Mouse (Mus musculus): ENCODE measurements around the gene Lmx1b. TPM values are rescaled to one million over a fixed set of nuclear protein-coding genes. Genes with fewer than 3 reads are reported as not detected.

The Lmx1b gene
- polyA plus RNA-seq, 1 experiment from 2014 or later, result 9.3 TPM

DNA sequence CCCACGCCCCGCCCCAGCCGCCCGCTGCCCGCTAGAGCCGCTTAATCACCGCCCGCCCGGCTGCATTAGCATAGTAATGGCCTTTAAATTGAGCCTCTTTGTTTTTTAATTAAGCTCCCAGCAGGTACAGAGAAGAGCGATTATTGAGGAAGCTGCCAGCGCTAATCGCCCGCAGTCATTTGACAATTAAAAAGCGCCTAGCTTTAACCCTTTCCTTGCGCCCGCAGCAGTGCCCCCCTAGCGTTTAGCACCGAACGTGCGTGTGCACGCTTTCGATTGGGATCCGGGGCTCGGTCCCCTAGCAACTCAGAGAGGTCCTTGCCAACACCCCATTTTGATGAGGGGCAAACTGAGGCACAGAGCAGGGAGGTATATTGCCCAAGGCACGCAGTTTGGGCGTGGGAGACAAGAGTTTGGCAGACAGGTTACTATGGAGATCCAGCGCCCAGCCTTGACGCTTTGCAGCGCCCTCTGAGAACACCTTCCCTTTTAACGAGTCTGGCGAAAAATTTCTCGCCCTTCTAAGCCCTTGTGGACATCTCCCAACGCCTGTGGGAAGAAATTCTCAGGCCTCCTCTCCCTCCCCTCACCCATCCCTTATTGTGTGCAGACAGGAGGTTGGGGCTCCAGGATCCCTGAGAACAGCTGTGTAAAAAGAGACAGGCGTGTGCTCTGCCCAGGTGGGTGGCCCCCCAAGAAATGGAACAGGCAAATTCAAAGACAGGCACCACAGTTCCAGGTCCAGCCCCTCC lies 59.4 kb downstream of the Lmx1b start:
- CTCF ChIA-PET, result no interaction called here
- in situ Hi-C loops (cut with MboI; ENCODE audit: low pct_unique_long_range_greater_than_20kb), result no loop called here
- DNase-seq (ENCODE audit: low read depth, low spot score), result no peak

DNA sequence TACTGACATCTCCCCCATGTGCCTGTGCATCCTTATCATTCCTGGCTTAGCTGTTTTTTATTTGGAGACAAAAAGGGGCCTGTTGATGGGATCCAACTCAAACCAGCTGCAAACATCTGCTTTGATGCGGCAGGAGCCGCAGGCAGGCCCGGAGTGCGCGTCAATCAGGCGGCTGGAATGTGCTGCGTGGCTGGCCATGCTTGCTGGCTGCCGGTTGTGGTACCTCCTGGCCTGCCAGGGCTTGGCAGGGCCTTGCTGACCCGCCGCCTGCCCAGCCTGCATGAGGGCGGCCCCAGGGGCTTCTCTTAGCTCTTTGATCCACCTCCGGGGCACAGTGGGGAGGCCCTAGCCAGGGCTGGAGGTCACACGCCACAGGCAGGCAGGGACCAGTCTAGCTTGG lies 64.9 kb downstream of the Lmx1b start:
- TF ChIP-seq CTCF (IDR thresholded peaks at IDR 0.05), result no peak
- ChIA-PET CTCF (no interaction called here), POLR2A (interaction anchor here (0.6 kb wide), 1 partner anchor 22 kb away, joined by 3 read pairs; no protein-coding TSS in a partner anchor)
- no peak for DNase-seq (ENCODE audit: low read depth, low spot score)
- no peaks in the 10 kb centered on the region for H3K27me3 ChIP-seq
- ATAC-seq, result no peak
- in situ Hi-C loops (cut with MboI; ENCODE audit: low pct_unique_long_range_greater_than_20kb), result no loop called here

More for the DNA sequence above, 59.4 kb downstream of the Lmx1b start:
- no peak for ATAC-seq
- POLR2A ChIA-PET, result interaction anchor here (0.9 kb wide), 1 partner anchor 13 kb away, joined by 3 read pairs; no protein-coding TSS in a partner anchor
- H3K27me3 ChIP-seq, result no peaks in the 10 kb centered on the region
- TF ChIP-seq CTCF (IDR thresholded peaks at IDR 0.05), result no peak

DNA sequence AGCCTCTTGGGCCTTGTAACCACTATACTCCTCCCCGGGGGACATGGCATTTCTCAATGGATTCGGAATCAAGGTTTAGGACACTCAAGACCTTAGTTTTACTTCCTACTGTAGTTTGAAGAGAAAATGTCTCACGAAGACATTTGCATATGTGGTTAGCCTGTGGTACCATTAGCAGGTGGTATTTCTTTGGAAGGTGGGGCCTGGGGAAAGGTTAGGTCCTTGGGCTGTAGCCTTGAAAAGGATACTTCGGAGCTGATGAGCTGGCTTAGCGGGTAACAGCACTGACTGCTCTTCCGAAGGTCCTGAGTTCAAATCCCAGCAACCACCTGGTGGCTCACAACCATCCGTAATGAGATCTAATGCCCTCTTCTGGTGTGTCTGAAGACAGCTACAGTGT lies 67.2 kb downstream of the Lmx1b start:
- no peak for TF ChIP-seq CTCF (IDR thresholded peaks at IDR 0.05)
- ChIA-PET CTCF (interaction anchor here (1.8 kb wide), 1 partner anchor 10 kb away, joined by 6 read pairs; no protein-coding TSS in a partner anchor), POLR2A (no interaction called here)
- no peaks in the 10 kb centered on the region for H3K27me3 ChIP-seq
- in situ Hi-C loops (cut with MboI; ENCODE audit: low pct_unique_long_range_greater_than_20kb), result no loop called here
- DNase-seq (ENCODE audit: low read depth, low spot score) (no peak), ATAC-seq (no peak)

DNA sequence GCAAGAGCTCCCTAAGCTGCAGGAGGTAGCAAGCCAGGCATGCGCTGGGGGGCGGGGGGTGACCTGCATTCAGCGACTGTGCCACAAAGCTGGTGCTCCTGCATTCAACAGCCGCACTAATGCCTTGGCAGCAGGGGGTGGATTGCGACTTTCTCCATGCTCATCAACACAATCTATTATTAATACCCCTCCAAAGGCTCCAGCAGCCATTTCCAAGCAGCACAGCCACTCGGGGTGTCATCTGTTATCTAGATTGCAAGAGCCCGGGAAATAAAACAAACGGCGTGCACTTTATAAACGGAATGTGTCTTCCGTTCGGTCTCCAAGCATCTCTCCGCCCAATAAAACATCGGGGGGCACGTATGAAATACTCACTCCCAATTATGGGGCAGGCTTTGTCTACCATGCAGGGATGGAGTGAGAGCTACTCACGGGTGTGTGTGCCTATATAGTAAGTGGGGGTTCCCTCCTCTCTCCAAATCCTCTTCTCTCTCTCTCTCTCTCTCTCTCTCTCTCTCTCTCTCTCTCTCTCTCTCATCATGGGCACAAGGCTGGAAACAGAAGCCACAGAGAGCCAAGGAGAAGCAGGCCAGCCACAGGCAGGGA lies 69.0 kb downstream of the Lmx1b start:
- TF ChIP-seq CTCF (IDR thresholded peaks at IDR 0.05), result no peak
- no peak for ATAC-seq
- H3K27me3 ChIP-seq, result no peaks in the 10 kb centered on the region
- CTCF ChIA-PET, result no interaction called here
- DNase-seq (ENCODE audit: low read depth, low spot score), result no peak
- POLR2A ChIA-PET, result interaction anchor here (0.6 kb wide), 2 partner anchors 79 to 1170 kb away, joined by 3 to 5 read pairs; no protein-coding TSS in a partner anchor
- in situ Hi-C loops (cut with MboI; ENCODE audit: low pct_unique_long_range_greater_than_20kb), result no loop called here

GRCm38 (mm10) chr2:33569698-33570097 lies 70.6 kb downstream of the Lmx1b start:
- DNase-seq (ENCODE audit: low read depth, low spot score), result no peak
- ChIA-PET POLR2A (no interaction called here), CTCF (interaction anchor here (1.8 kb wide), 1 partner anchor 10 kb away, joined by 5 read pairs; no protein-coding TSS in a partner anchor)
- in situ Hi-C loops (cut with MboI; ENCODE audit: low pct_unique_long_range_greater_than_20kb), result no loop called here
- H3K27me3 ChIP-seq, result no peaks in the 10 kb centered on the region
- no peak for TF ChIP-seq CTCF (IDR thresholded peaks at IDR 0.05)
- no peak for ATAC-seq

DNA sequence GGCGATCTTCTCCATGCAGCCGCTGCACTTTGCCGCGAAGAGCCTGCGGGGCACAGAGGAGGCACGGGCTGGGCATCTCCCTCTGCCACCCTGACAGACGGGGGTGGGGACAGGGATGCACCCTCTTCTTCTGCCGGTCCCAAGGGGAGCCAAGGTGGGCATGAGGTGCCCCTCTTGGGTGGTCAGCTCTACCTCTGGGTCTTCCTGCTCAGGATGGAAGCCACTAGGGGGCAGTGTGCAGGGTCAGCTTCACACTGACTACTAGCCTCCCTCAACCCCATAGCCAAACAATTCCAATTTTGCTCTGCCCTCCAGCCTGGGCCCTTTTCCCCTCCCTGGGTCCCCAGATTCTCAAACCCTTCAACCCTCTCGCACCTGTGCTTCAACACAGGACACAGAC lies 71.1 kb downstream of the Lmx1b start:
- DNase-seq (ENCODE audit: low read depth, low spot score) (no peak), ATAC-seq (no peak)
- no peak for TF ChIP-seq CTCF (IDR thresholded peaks at IDR 0.05)
- ChIA-PET POLR2A (no interaction called here), CTCF (interaction anchor here (1.8 kb wide), 1 partner anchor 10 kb away, joined by 5 read pairs; no protein-coding TSS in a partner anchor)
- in situ Hi-C loops (cut with MboI; ENCODE audit: low pct_unique_long_range_greater_than_20kb), result no loop called here
- no peaks in the 10 kb centered on the region for H3K27me3 ChIP-seq

DNA sequence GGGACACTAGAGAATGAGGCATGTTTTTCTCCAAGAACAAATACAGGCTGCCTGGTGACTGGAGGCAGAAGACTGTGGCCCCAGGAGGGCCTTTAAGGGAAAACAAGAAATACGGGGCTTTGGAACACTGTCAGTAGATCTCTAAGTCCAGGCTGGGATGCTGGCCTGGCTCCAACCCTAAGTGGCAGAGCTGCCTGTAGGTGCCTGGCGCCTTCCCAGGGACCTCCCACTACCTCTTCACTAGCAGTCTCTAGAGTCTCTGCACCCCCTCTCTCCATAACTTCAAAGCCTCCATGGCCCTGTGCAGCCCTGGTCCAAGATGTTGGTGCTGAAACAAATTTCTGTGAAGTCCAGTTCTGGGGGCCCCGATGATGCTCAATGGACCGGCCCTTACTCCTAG lies 74.4 kb downstream of the Lmx1b start:
- POLR2A ChIA-PET, result interaction anchor here (1.5 kb wide), 1 partner anchor 12 kb away, joined by 4 read pairs; no protein-coding TSS in a partner anchor
- H3K27me3 ChIP-seq, result no peaks in the 10 kb centered on the region
- CTCF ChIA-PET, result no interaction called here
- TF ChIP-seq CTCF (IDR thresholded peaks at IDR 0.05), result no peak
- ATAC-seq (no peak), DNase-seq (ENCODE audit: low read depth, low spot score) (no peak)
- in situ Hi-C loops (cut with MboI; ENCODE audit: low pct_unique_long_range_greater_than_20kb), result no loop called here

DNA sequence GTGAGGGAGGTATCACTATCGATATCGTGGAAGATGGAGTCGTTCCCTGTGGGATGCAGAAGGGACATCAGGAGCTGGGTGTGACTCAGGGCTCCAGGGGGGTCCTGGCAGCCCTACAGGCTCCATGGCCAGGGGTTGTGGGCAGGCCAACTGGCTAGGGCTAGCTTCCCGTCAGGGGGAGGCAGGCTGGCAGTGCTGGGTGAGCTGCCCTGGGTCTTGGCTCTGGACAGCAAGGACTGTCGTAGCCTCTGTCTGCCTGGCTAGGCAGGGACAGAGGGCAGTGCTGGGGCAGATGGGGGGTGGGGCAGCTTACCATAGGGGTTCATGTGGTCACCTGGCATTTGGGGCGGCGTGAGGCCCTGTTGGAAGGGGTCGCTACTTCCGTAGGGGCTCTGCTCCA lies 75.6 kb downstream of the Lmx1b start:
- ATAC-seq (no peak), DNase-seq (ENCODE audit: low read depth, low spot score) (no peak)
- CTCF ChIA-PET, result no interaction called here
- H3K27me3 ChIP-seq, result no peaks in the 10 kb centered on the region
- in situ Hi-C loops (cut with MboI; ENCODE audit: low pct_unique_long_range_greater_than_20kb), result no loop called here
- no peak for TF ChIP-seq CTCF (IDR thresholded peaks at IDR 0.05)
- POLR2A ChIA-PET, result interaction anchor here (0.6 kb wide), 1 partner anchor 44 kb away, joined by 3 read pairs; no protein-coding TSS in a partner anchor

DNA sequence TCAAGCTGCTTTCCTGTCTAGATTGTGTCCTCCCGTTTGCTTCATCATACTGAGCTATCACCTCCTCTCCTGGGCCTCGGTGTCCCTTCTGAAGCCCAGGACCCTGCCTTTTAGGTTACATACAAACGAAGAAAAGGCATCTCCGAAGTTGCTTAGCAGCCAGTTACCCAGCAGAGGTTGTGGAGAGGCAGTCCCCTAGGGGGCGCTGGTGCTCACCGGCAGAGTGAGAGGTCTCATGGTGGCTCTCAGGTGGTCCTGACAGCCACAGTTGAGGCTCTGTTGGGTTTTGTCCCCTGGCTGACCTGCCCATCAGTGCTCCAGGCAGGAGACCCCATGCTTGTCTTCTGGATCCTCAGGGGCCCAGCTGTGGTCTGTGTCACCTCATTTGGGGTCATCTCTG lies 80.6 kb downstream of the Lmx1b start:
- ChIA-PET CTCF (interaction anchor here (0.7 to 3.1 kb wide), 11 partner anchors 9 to 91 kb away, joined by 3 to 22 read pairs (median 3); no protein-coding TSS in a partner anchor), POLR2A (interaction anchor here (2.0 kb wide), 1 partner anchor 12 kb away, joined by 5 read pairs; no protein-coding TSS in a partner anchor)
- no peak for DNase-seq (ENCODE audit: low read depth, low spot score)
- TF ChIP-seq CTCF (IDR thresholded peaks at IDR 0.05), result no peak
- no peak for ATAC-seq
- in situ Hi-C loops (cut with MboI; ENCODE audit: low pct_unique_long_range_greater_than_20kb), result loop anchor here (5.0 kb wide), 2 partner anchors 67 to 88 kb away; no protein-coding TSS in a partner anchor
- H3K27me3 ChIP-seq, result no peaks in the 10 kb centered on the region

DNA sequence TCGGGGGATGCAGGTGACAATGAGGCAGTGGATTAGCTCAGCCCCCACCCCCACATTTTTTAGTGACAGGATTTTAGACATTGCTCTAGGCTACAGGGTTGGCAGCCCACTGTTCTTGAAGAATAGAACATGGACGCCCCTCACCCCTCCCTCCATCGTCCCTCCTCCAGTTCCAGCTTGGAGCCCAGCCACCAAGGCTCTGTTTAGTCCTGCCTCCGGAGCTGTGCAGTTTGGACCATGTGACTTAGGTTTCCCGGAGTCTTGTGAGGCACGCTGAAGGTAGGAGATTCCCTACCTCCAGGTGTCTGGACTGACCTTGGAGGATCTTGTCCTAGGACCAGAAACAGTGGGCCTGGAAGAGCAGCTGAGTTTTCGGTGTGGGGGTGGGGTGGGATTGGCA lies 81.0 kb downstream of the Lmx1b start:
- POLR2A ChIA-PET, result interaction anchor here (1.6 to 2.0 kb wide), 2 partner anchors 12 to 68 kb away, joined by 4 to 5 read pairs; no protein-coding TSS in a partner anchor
- no peak for ATAC-seq
- in situ Hi-C loops (cut with MboI; ENCODE audit: low pct_unique_long_range_greater_than_20kb), result loop anchor here (5.0 kb wide), 2 partner anchors 67 to 88 kb away; no protein-coding TSS in a partner anchor
- TF ChIP-seq CTCF (IDR thresholded peaks at IDR 0.05), result no peak
- DNase-seq (ENCODE audit: low read depth, low spot score), result no peak
- no peaks in the 10 kb centered on the region for H3K27me3 ChIP-seq
- CTCF ChIA-PET, result interaction anchor here (0.7 to 3.1 kb wide), 10 partner anchors 9 to 90 kb away, joined by 3 to 22 read pairs (median 4); no protein-coding TSS in a partner anchor

Data from Patski (cell line).